Comparison of ENCODE assay signal across 17 mouse cellular contexts in genomic region chr3:120594226-120594625, GRCm38 (mm10).
"Had no signal": no experiment of that assay in that cellular context is flagged by ENCODE, and none has a peak within 500 bp of the region (broad histone marks: within the 10 kb centered on the region; RNA-seq: fewer than 3 reads in every experiment).

No protein-coding gene starts in this region.

- DNase-seq: gastrocnemius, postnatal 14 days; gastrocnemius, postnatal 36 days; heart, adult 11 months; heart, adult 2 months; heart, postnatal 14 days; heart, postnatal 36 days; kidney, adult 11 months; kidney, adult 2 months; kidney, adult 9 months; kidney, postnatal 14 days; kidney, postnatal 36 days; layer of hippocampus, adult 9-11 months; layer of hippocampus, postnatal 36 days; left cerebral cortex, postnatal 4 days had no signal

- ATAC-seq: hindbrain, postnatal 0 days; intestine, embryonic 16.5 days; liver, embryonic 12.5 days had no signal
